7 mouse cellular contexts compared by ENCODE assay signal in the genomic region with DNA sequence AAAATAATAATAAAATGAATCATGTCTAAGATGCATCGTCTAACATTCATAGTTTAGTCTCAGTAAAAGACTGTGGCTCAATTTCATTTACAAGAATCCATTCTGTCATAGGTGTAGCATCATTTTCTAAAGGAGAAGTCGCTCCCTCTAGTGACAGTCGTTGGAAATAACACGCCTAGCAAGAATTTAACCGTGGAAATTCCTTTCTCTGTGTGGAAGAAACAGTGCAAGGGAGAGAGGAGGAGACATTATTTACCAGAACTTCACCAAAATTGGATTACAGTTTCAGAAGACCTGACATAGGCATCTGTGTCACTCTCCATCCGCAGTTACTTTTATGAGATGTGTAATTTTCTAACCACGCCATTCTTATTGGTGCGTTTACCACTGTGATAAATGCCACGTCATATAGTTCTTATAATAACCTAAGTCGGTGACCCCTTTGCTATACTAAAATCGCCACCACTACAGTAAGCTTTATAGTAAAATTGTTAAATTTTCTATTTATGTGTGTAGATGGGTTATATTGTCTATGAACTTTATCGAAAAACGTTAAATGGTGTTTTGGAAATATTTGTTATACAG. TPM values are rescaled to one million over a fixed set of nuclear protein-coding genes. Genes with fewer than 3 reads are reported as not detected.
DNase-seq lines count a peak whose midpoint lies in the region; ATAC-seq and TF ChIP-seq lines count a peak whose summit lies in the region.

No protein-coding gene starts in this region.

- no peak for TF ChIP-seq POLR2A in bone marrow, adult 2 months (IDR thresholded peaks at IDR 0.05; ENCODE audit: borderline replicate concordance, control insufficient read depth, low read depth, low read length)

- 9% methylated on average over 13 of the region's 13 CpGs for WGBS in bone marrow, adult 2 months
- WGBS in embryonic facial prominence, embryonic 15.5 days: 22% methylated on average over 13 of the region's 13 CpGs
- WGBS in hindbrain, embryonic 11.5 days: 33% methylated on average over 13 of the region's 13 CpGs

- H3K9me3 ChIP-seq in ES-E14 (ENCODE audit: control insufficient read depth, insufficient read depth, low read depth, low read length): no peaks in the 10 kb centered on the region
- H3K9me3 ChIP-seq in embryonic facial prominence, embryonic 15.5 days (replicated peaks): no peaks in the 10 kb centered on the region
- no peaks in the 10 kb centered on the region for H3K9me3 ChIP-seq in hindbrain, embryonic 11.5 days (ENCODE audit: control insufficient read depth, low read length)

- H3K4me1 ChIP-seq in ES-E14 (ENCODE audit: control insufficient read depth in 2 of 2, insufficient read depth in 2 of 2, low read length in 2 of 2, poor library complexity in 1 of 2): peaks cover 0 to 9% of the 10 kb centered on the region in 2 experiments; a peak in 1 of 4 replicates
- H3K4me1 ChIP-seq in bone marrow, adult 2 months (ENCODE audit: control insufficient read depth, insufficient read depth, low read length): no peaks in the 10 kb centered on the region; the same call in 1 of the 2 replicates
- H3K4me1 ChIP-seq in embryonic facial prominence, embryonic 15.5 days: peaks cover 14% of the 10 kb centered on the region
- peaks cover 3% of the 10 kb centered on the region; the same call in 1 of the 2 replicates for H3K4me1 ChIP-seq in hindbrain, embryonic 11.5 days (replicated peaks; ENCODE audit: control insufficient read depth, insufficient read depth, low read length)

- TF ChIP-seq CTCF in bone marrow, adult 2 months (IDR thresholded peaks at IDR 0.05; ENCODE audit: control insufficient read depth, insufficient read depth, low read length): no peak

- no peak overlapping the region for H3K9ac ChIP-seq in ES-E14 (ENCODE audit: insufficient read depth, low read depth, low read length, poor library complexity, severe bottlenecking)
- no peak overlapping the region for H3K9ac ChIP-seq in embryonic facial prominence, embryonic 15.5 days
- H3K9ac ChIP-seq in hindbrain, embryonic 11.5 days (ENCODE audit: low read depth, low read length): no peak overlapping the region

- H3K36me3 ChIP-seq in ES-E14 (ENCODE audit: control insufficient read depth, insufficient read depth, low read length, poor library complexity, severe bottlenecking): no peaks in the 10 kb centered on the region
- no peaks in the 10 kb centered on the region for H3K36me3 ChIP-seq in embryonic facial prominence, embryonic 15.5 days
- no peaks in the 10 kb centered on the region for H3K36me3 ChIP-seq in hindbrain, embryonic 11.5 days (ENCODE audit: control insufficient read depth, insufficient read depth, low read length)

- in situ Hi-C loops in ES-E14 (cut with MboI; ENCODE audit: low sequenced_read_pairs in 2 of 2, unreplicated experiment in 2 of 2): no loop called here

- no peaks in the 10 kb centered on the region for H3K27me3 ChIP-seq in embryonic facial prominence, embryonic 15.5 days
- H3K27me3 ChIP-seq in hindbrain, embryonic 11.5 days (ENCODE audit: control insufficient read depth, insufficient read depth, low read length): no peaks in the 10 kb centered on the region

- H3K27ac ChIP-seq in ES-E14 (ENCODE audit: insufficient read depth, low read depth, low read length, poor library complexity, severe bottlenecking): no peak overlapping the region
- no peak overlapping the region for H3K27ac ChIP-seq in bone marrow, adult 2 months (ENCODE audit: control insufficient read depth, insufficient read depth, low read depth, low read length, poor library complexity)
- H3K27ac ChIP-seq in embryonic facial prominence, embryonic 15.5 days (replicated peaks): no peak overlapping the region; the same call in 1 of the 2 replicates
- no peak overlapping the region for H3K27ac ChIP-seq in hindbrain, embryonic 11.5 days (ENCODE audit: low read depth, low read length)

- H3K4me3 ChIP-seq in ES-E14 (ENCODE audit: insufficient read depth in 1 of 2, low read depth in 1 of 2, low read length in 2 of 2, poor library complexity in 1 of 2, severe bottlenecking in 1 of 2): 0 out of 4 replicates have a peak overlapping the region, but pooled peaks of 1 of the 2 experiments have one; percentile 70
- H3K4me3 ChIP-seq in bone marrow, adult 2 months (replicated peaks; ENCODE audit: control insufficient read depth, low read depth, low read length): peak overlapping the region; percentile 95
- peak overlapping the region; percentile 27 for H3K4me3 ChIP-seq in embryonic facial prominence, embryonic 15.5 days (replicated peaks)
- no peak overlapping the region for H3K4me3 ChIP-seq in hindbrain, embryonic 11.5 days (ENCODE audit: low read depth, low read length)

- peak overlapping the region; percentile 51 for H3K4me2 ChIP-seq in embryonic facial prominence, embryonic 15.5 days (replicated peaks)
- H3K4me2 ChIP-seq in hindbrain, embryonic 11.5 days (replicated peaks; ENCODE audit: low read depth, low read length): peak overlapping the region; percentile 12; the same call in 1 of the 2 replicates

- no peak for ATAC-seq in embryonic facial prominence, embryonic 15.5 days (ENCODE audit: insufficient number of reproducible peaks, low FRiP score, low TSS enrichment, low read depth)
- peak; percentile 15; the same call in 1 of the 2 replicates for ATAC-seq in hindbrain, embryonic 11.5 days (ENCODE audit: low FRiP score)

- peak; percentile 71 for DNase-seq in ES-E14 (ENCODE audit: low read depth, low spot score)
- DNase-seq in hindbrain, embryonic 11.5 days (ENCODE audit: low spot score): peak; percentile 79
- peak; percentile 76 for DNase-seq in layer of hippocampus, adult 9-11 months
- peak; percentile 65 for DNase-seq in lung, postnatal 25 days (ENCODE audit: low spot score)
- DNase-seq in right cerebral cortex, postnatal 25 days: peak; percentile 40

TF ChIP-seq in ES-E14, 5 proteins besides CTCF, POLR2A, EP300 and RAD21:
- TF ChIP-seq HCFC1 (IDR thresholded peaks at IDR 0.05; ENCODE audit: borderline replicate concordance, insufficient read depth, low read length) (no peak), ZC3H11A (IDR thresholded peaks at IDR 0.05; ENCODE audit: borderline replicate concordance, low read depth, low read length) (peak; percentile 83; the same call in 1 of the 2 replicates)

RNA-seq across cellular contexts. Expression of gene Tspyl1, which starts 1.3 kb away (rescaled TPM):
- 14.0 and 20.9 TPM in 2 replicates for total RNA-seq in ES-E14 (2012; rRNA removed)
- 12.2 and 18.2 TPM in 2 replicates for polyA plus RNA-seq in bone marrow, adult 2 months (2011; ENCODE audit: insufficient read depth, insufficient read length, low replicate concordance, missing spikeins)
- 79.6 and 80.1 TPM in 2 replicates for polyA plus RNA-seq in embryonic facial prominence, embryonic 15.5 days (2015; fragmentation: Nextera tagmentation; extraction: Ambion mirVana)
- polyA plus RNA-seq in hindbrain, embryonic 11.5 days (2014; fragmentation: Nextera tagmentation; extraction: Ambion mirVana): 80.5 and 82.8 TPM in 2 replicates

RNA-seq across cellular contexts. Expression of gene Tspyl4, which starts 16.6 kb away (rescaled TPM):
- 4.3 and 4.8 TPM in 2 replicates for total RNA-seq in ES-E14 (2012; rRNA removed)
- 1.5 and 7.7 TPM in 2 replicates for polyA plus RNA-seq in bone marrow, adult 2 months (2011; ENCODE audit: insufficient read depth, insufficient read length, low replicate concordance, missing spikeins)
- polyA plus RNA-seq in embryonic facial prominence, embryonic 15.5 days (2015; fragmentation: Nextera tagmentation; extraction: Ambion mirVana): 17.7 and 21.5 TPM in 2 replicates
- 31.0 and 38.7 TPM in 2 replicates for polyA plus RNA-seq in hindbrain, embryonic 11.5 days (2014; fragmentation: Nextera tagmentation; extraction: Ambion mirVana)
